Mouse (Mus musculus): Measurements from ENCODE around the gene Prss46. TPM values are rescaled to one million over a fixed set of nuclear protein-coding genes. Genes with fewer than 3 reads are reported as not detected.

Prss46 gene
- polyA plus RNA-seq, 1 experiment from 2014 or later, result not detected

GRCm38 (mm10) chr9:110888935-110889334 is 44.6 kb downstream of the Prss46 start:
- H3K9me3 ChIP-seq (ENCODE audit: control insufficient read depth, low read length), result no peaks in the 10 kb centered on the region
- no peak overlapping the region for H3K27ac ChIP-seq (ENCODE audit: low read depth, low read length)
- H3K36me3 ChIP-seq (ENCODE audit: control insufficient read depth, insufficient read depth, low read length), result no peaks in the 10 kb centered on the region
- no peaks in the 10 kb centered on the region for H3K27me3 ChIP-seq (ENCODE audit: control insufficient read depth, insufficient read depth, low read length)
- H3K4me3 ChIP-seq (ENCODE audit: low read depth, low read length), result no peak overlapping the region
- no peak overlapping the region for H3K9ac ChIP-seq (replicated peaks; ENCODE audit: low read depth, low read length)
- H3K4me2 ChIP-seq (ENCODE audit: low read depth, low read length), result no peak overlapping the region
- H3K4me1 ChIP-seq (ENCODE audit: control insufficient read depth, insufficient read depth, low read length), result no peaks in the 10 kb centered on the region
- ATAC-seq (ENCODE audit: low read depth), result no peak
- WGBS, result 96% methylated on average over 14 of the region's 14 CpGs

GRCm38 (mm10) chr9:110890026-110890783 is 45.9 kb downstream of the Prss46 start:
- Histone ChIP-seq H3K4me2 (ENCODE audit: low read depth, low read length) (no peak overlapping the region), H3K4me3 (ENCODE audit: low read depth, low read length) (no peak overlapping the region), H3K27ac (ENCODE audit: low read depth, low read length) (no peak overlapping the region), H3K9me3 (ENCODE audit: control insufficient read depth, low read length) (no peaks in the 10 kb centered on the region), H3K36me3 (ENCODE audit: control insufficient read depth, insufficient read depth, low read length) (no peaks in the 10 kb centered on the region), H3K4me1 (ENCODE audit: control insufficient read depth, insufficient read depth, low read length) (no peaks in the 10 kb centered on the region), H3K27me3 (ENCODE audit: control insufficient read depth, insufficient read depth, low read length) (no peaks in the 10 kb centered on the region), H3K9ac (replicated peaks; ENCODE audit: low read depth, low read length) (no peak overlapping the region)
- WGBS, result 16% methylated on average over 17 of the region's 21 CpGs
- no peak for ATAC-seq (ENCODE audit: low read depth)

GRCm38 (mm10) chr9:110891077-110891828 is 46.9 kb downstream of the Prss46 start:
- Histone ChIP-seq H3K4me1 (ENCODE audit: control insufficient read depth, insufficient read depth, low read length) (no peaks in the 10 kb centered on the region), H3K9ac (replicated peaks; ENCODE audit: low read depth, low read length) (no peak overlapping the region), H3K27ac (ENCODE audit: low read depth, low read length) (no peak overlapping the region), H3K27me3 (ENCODE audit: control insufficient read depth, insufficient read depth, low read length) (no peaks in the 10 kb centered on the region), H3K4me3 (ENCODE audit: low read depth, low read length) (no peak overlapping the region), H3K4me2 (ENCODE audit: low read depth, low read length) (no peak overlapping the region), H3K9me3 (ENCODE audit: control insufficient read depth, low read length) (no peaks in the 10 kb centered on the region), H3K36me3 (ENCODE audit: control insufficient read depth, insufficient read depth, low read length) (no peaks in the 10 kb centered on the region)
- 77% methylated on average over 12 of the region's 12 CpGs for WGBS
- no peak for ATAC-seq (ENCODE audit: low read depth)

GRCm38 (mm10) chr9:110892552-110892951 is 48.2 kb downstream of the Prss46 start:
- Histone ChIP-seq H3K4me2 (ENCODE audit: low read depth, low read length) (no peak overlapping the region), H3K27me3 (ENCODE audit: control insufficient read depth, insufficient read depth, low read length) (no peaks in the 10 kb centered on the region), H3K4me1 (ENCODE audit: control insufficient read depth, insufficient read depth, low read length) (no peaks in the 10 kb centered on the region), H3K27ac (ENCODE audit: low read depth, low read length) (no peak overlapping the region), H3K9me3 (ENCODE audit: control insufficient read depth, low read length) (no peaks in the 10 kb centered on the region), H3K4me3 (ENCODE audit: low read depth, low read length) (no peak overlapping the region), H3K9ac (replicated peaks; ENCODE audit: low read depth, low read length) (no peak overlapping the region), H3K36me3 (ENCODE audit: control insufficient read depth, insufficient read depth, low read length) (no peaks in the 10 kb centered on the region)
- no peak for ATAC-seq (ENCODE audit: low read depth)
- WGBS, result 87% methylated on average over 3 of the region's 3 CpGs

GRCm38 (mm10) chr9:110893429-110893828 is 49.1 kb downstream of the Prss46 start:
- H3K4me3 ChIP-seq (ENCODE audit: low read depth, low read length), result no peak overlapping the region
- 78% methylated on average over 10 of the region's 10 CpGs for WGBS
- H3K4me2 ChIP-seq (ENCODE audit: low read depth, low read length), result no peak overlapping the region
- H3K27me3 ChIP-seq (ENCODE audit: control insufficient read depth, insufficient read depth, low read length), result no peaks in the 10 kb centered on the region
- H3K9ac ChIP-seq (replicated peaks; ENCODE audit: low read depth, low read length), result no peak overlapping the region
- no peaks in the 10 kb centered on the region for H3K4me1 ChIP-seq (ENCODE audit: control insufficient read depth, insufficient read depth, low read length)
- no peak for ATAC-seq (ENCODE audit: low read depth)
- no peaks in the 10 kb centered on the region for H3K9me3 ChIP-seq (ENCODE audit: control insufficient read depth, low read length)
- no peaks in the 10 kb centered on the region for H3K36me3 ChIP-seq (ENCODE audit: control insufficient read depth, insufficient read depth, low read length)
- no peak overlapping the region for H3K27ac ChIP-seq (ENCODE audit: low read depth, low read length)

GRCm38 (mm10) chr9:110895507-110895906 is 51.2 kb downstream of the Prss46 start:
- Histone ChIP-seq H3K36me3 (ENCODE audit: control insufficient read depth, insufficient read depth, low read length) (no peaks in the 10 kb centered on the region), H3K4me3 (ENCODE audit: low read depth, low read length) (no peak overlapping the region), H3K27me3 (ENCODE audit: control insufficient read depth, insufficient read depth, low read length) (no peaks in the 10 kb centered on the region), H3K4me2 (ENCODE audit: low read depth, low read length) (no peak overlapping the region), H3K27ac (ENCODE audit: low read depth, low read length) (no peak overlapping the region), H3K9ac (replicated peaks; ENCODE audit: low read depth, low read length) (no peak overlapping the region), H3K9me3 (ENCODE audit: control insufficient read depth, low read length) (no peaks in the 10 kb centered on the region), H3K4me1 (ENCODE audit: control insufficient read depth, insufficient read depth, low read length) (no peaks in the 10 kb centered on the region)
- ATAC-seq (ENCODE audit: low read depth), result no peak; the same call in 1 of the 2 replicates
- 52% methylated on average over 5 of the region's 5 CpGs for WGBS

DNA sequence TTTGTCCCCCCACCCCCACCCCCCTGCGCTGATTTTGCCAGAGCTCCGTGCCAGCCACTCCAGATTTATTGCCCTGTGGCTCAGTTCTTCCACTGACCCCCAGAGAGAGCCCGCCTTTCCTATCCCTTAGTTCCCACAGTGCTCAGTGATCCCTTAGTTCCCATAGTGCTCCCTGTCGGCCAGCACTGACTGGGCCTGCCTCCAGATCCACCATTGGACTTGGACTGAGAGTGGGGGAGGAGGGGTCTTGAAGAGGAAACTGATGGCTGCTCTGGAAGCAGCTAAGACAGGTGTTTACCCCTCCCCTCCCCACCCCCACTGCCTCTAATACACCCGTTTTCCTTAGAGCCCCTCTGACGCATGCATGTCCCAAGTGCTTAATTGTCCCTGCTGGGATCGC is 51.7 kb downstream of the Prss46 start:
- peak; percentile 65; the same call in 1 of the 2 replicates for ATAC-seq (ENCODE audit: low read depth)
- H3K27ac ChIP-seq (ENCODE audit: low read depth, low read length), result no peak overlapping the region

DNA sequence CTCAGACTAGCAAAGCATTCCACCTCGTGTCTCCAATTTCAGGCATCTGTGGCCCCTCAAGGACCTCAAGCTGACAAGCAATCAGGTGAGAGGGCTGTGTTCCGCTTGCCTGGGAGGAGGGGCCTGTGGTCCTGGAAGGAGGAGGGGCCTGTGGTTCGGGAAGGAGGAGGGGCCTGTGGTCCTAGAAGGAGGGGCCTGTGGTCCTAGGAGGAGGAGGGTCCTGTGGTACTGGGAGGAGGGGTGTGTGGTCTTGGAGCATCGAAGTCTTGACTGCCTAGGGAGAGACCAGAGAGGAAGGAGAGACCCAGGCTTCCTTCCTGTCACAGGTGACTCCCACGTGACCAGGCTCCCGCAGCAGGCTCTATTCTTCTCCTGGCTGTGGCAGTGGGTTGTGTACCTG is 52.3 kb downstream of the Prss46 start:
- Histone ChIP-seq H3K4me3 (ENCODE audit: low read depth, low read length) (no peak overlapping the region), H3K9me3 (ENCODE audit: control insufficient read depth, low read length) (no peaks in the 10 kb centered on the region), H3K36me3 (ENCODE audit: control insufficient read depth, insufficient read depth, low read length) (no peaks in the 10 kb centered on the region), H3K4me2 (ENCODE audit: low read depth, low read length) (peak overlapping the region; percentile 25; the same call in 1 of the 2 replicates), H3K4me1 (ENCODE audit: control insufficient read depth, insufficient read depth, low read length) (no peaks in the 10 kb centered on the region), H3K27ac (ENCODE audit: low read depth, low read length) (no peak overlapping the region), H3K9ac (replicated peaks; ENCODE audit: low read depth, low read length) (no peak overlapping the region), H3K27me3 (ENCODE audit: control insufficient read depth, insufficient read depth, low read length) (no peaks in the 10 kb centered on the region)
- ATAC-seq (ENCODE audit: low read depth), result peak; percentile 25; the same call in 1 of the 2 replicates
- WGBS, result 4% methylated on average over 6 of the region's 6 CpGs

More for the DNA sequence above, 51.7 kb downstream of the Prss46 start:
- H3K36me3 ChIP-seq (ENCODE audit: control insufficient read depth, insufficient read depth, low read length), result no peaks in the 10 kb centered on the region
- no peaks in the 10 kb centered on the region for H3K9me3 ChIP-seq (ENCODE audit: control insufficient read depth, low read length)
- 5% methylated on average over 7 of the region's 7 CpGs for WGBS
- H3K4me2 ChIP-seq (ENCODE audit: low read depth, low read length), result peak overlapping the region; percentile 25; the same call in 1 of the 2 replicates
- no peak overlapping the region for H3K9ac ChIP-seq (replicated peaks; ENCODE audit: low read depth, low read length)
- no peaks in the 10 kb centered on the region for H3K27me3 ChIP-seq (ENCODE audit: control insufficient read depth, insufficient read depth, low read length)
- H3K4me3 ChIP-seq (ENCODE audit: low read depth, low read length), result no peak overlapping the region
- no peaks in the 10 kb centered on the region for H3K4me1 ChIP-seq (ENCODE audit: control insufficient read depth, insufficient read depth, low read length)

DNA sequence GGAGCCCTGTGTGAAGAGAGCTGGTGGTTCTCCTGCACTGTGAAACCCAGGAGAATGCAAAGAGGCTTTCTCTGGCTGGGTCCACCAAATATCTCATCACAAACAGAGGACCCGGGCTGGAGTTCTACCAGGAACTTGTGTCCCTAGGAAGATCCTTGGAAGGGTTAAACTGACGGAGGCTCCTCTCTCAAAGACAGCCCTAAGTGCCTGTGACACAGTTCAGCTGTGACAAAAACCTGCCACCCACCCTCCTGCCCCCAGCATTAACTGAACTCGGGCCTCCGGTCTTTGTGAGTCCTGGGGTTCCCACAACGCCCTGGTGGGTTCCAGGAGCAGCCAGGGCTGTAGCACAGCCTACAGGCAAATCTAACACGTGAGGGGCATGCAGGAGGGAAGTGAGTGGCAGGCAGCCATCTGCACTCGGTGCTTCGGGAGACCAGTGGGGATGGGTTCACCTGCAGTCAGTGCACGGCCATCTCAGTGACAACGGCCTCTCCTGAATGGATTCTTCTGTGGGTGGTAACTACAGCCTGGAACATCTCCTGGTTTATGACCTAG is 55.2 kb downstream of the Prss46 start:
- H3K4me2 ChIP-seq (ENCODE audit: low read depth, low read length), result no peak overlapping the region
- H3K27ac ChIP-seq (ENCODE audit: low read depth, low read length), result no peak overlapping the region
- H3K36me3 ChIP-seq (ENCODE audit: control insufficient read depth, insufficient read depth, low read length), result no peaks in the 10 kb centered on the region
- H3K27me3 ChIP-seq (ENCODE audit: control insufficient read depth, insufficient read depth, low read length), result no peaks in the 10 kb centered on the region
- ATAC-seq (ENCODE audit: low read depth), result no peak
- no peaks in the 10 kb centered on the region for H3K9me3 ChIP-seq (ENCODE audit: control insufficient read depth, low read length)
- H3K4me1 ChIP-seq (ENCODE audit: control insufficient read depth, insufficient read depth, low read length), result no peaks in the 10 kb centered on the region
- H3K4me3 ChIP-seq (ENCODE audit: low read depth, low read length), result no peak overlapping the region
- H3K9ac ChIP-seq (replicated peaks; ENCODE audit: low read depth, low read length), result no peak overlapping the region
- WGBS, result 53% methylated on average over 10 of the region's 10 CpGs

Measured in neural tube, embryonic 14.5 days (tissue).